26 mouse cellular contexts compared by ENCODE assay signal in the genomic region with DNA sequence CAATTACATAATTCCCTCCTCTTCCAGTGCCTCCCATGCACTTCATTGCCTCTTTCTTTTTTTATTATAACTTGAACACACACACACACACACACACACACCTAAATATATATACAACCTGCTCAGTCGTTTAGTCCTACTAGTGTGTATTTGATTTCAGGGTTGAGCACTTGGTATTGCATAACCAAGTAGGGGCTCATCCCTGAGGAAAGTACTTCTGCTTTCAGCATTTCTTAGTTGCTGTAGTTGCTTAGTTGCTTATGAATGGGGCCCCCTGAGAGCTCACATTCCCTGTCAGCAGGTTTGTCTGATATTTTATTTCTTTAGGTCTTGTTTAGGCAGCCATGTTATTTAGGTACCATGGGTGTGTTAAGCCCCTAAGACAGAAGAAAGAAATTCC.
"Had no signal": no experiment of that assay in that cellular context is flagged by ENCODE, and none has a peak within 500 bp of the region (broad histone marks: within the 10 kb centered on the region; RNA-seq: fewer than 3 reads in every experiment).

No protein-coding gene starts in this region.

- H3K4me3 ChIP-seq: gastrocnemius, adult 2 months; heart, adult 2 months; heart, embryonic 13.5 days; heart, embryonic 15.5 days; hindbrain, embryonic 13.5 days; hindbrain, embryonic 15.5 days; kidney, embryonic 15.5 days; left cerebral cortex, adult 2 months; limb, embryonic 10.5 days; limb, embryonic 12.5 days; liver, embryonic 13.5 days had no signal

- H3K36me3 ChIP-seq: heart, embryonic 13.5 days; heart, embryonic 15.5 days; hindbrain, embryonic 13.5 days; hindbrain, embryonic 15.5 days; kidney, embryonic 15.5 days; limb, embryonic 10.5 days; limb, embryonic 12.5 days; liver, embryonic 13.5 days had no signal

- H3K27ac ChIP-seq: gastrocnemius, adult 2 months; heart, adult 2 months; heart, embryonic 13.5 days; heart, embryonic 15.5 days; hindbrain, embryonic 13.5 days; hindbrain, embryonic 15.5 days; kidney, embryonic 15.5 days; kidney, postnatal 0 days; left cerebral cortex, adult 2 months; limb, embryonic 10.5 days; limb, embryonic 12.5 days; liver, embryonic 13.5 days had no signal

- H3K9me3 ChIP-seq: heart, embryonic 13.5 days; heart, embryonic 15.5 days; hindbrain, embryonic 13.5 days; hindbrain, embryonic 15.5 days; kidney, embryonic 15.5 days; limb, embryonic 10.5 days; limb, embryonic 12.5 days; liver, embryonic 13.5 days had no signal

- H3K4me2 ChIP-seq: heart, embryonic 11.5 days; heart, embryonic 13.5 days; heart, embryonic 15.5 days; hindbrain, embryonic 13.5 days; hindbrain, embryonic 15.5 days; kidney, embryonic 15.5 days; limb, embryonic 12.5 days; liver, embryonic 11.5 days; liver, embryonic 13.5 days had no signal

- DNase-seq: gastrocnemius, adult 2 months; gastrocnemius, postnatal 10 days; gastrocnemius, postnatal 25 days; heart, adult 2 months; heart, postnatal 14 days; heart, postnatal 36 days; kidney, adult 11 months; kidney, adult 2 months; kidney, adult 9 months; kidney, postnatal 14 days; kidney, postnatal 36 days; layer of hippocampus, adult 9-11 months; liver; liver, embryonic 13.5 days had no signal

- ATAC-seq: intestine, embryonic 16.5 days had no signal

- H3K4me1 ChIP-seq: hindbrain, embryonic 13.5 days; hindbrain, embryonic 15.5 days; limb, embryonic 12.5 days had no signal

- H3K27me3 ChIP-seq: heart, embryonic 13.5 days; heart, embryonic 15.5 days; hindbrain, embryonic 13.5 days; hindbrain, embryonic 15.5 days; kidney, embryonic 15.5 days; limb, embryonic 12.5 days; liver, embryonic 13.5 days had no signal

- H3K9ac ChIP-seq: heart, embryonic 13.5 days; heart, embryonic 15.5 days; hindbrain, embryonic 13.5 days; hindbrain, embryonic 15.5 days; kidney, embryonic 15.5 days; limb, embryonic 12.5 days; liver, embryonic 13.5 days had no signal
